Mouse (Mus musculus): Measurements from ENCODE around the gene Gpr50. TPM values are rescaled to one million over a fixed set of nuclear protein-coding genes. Genes with fewer than 3 reads are reported as not detected.

The Gpr50 gene
- total and polyA plus RNA-seq, 3 experiments = not detected

DNA sequence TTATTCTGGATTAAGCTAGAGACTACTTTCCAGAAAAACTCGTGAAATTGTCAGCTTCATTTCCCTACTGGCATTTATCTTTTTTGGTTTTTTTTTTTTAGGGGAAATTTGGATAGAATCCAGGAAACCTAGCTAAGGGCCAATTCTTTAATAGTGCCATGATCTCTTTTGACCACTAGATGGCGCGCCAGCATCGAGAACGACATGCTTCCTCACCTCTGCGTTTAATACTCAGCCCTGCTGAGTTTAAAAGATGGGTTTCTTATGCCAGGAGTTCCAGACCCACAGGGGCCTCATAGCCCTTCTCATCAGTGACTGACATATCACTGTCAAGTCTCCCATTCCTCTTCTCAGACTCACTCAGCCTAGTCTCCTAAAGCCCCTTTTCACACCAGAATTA lies 15.5 kb upstream of the Gpr50 start:
- no peaks in the 10 kb centered on the region for H3K79me2 ChIP-seq (ENCODE audit: control insufficient read depth, insufficient read depth, low read length, poor library complexity)
- no peaks in the 10 kb centered on the region for H3K4me1 ChIP-seq (ENCODE audit: control insufficient read depth in 1 of 2, insufficient read depth in 2 of 2, low read length in 2 of 2)
- no peaks in the 10 kb centered on the region for H3K9me3 ChIP-seq (replicated peaks; ENCODE audit: insufficient read depth, low read length)
- no peaks in the 10 kb centered on the region; a peak in 1 of 4 replicates for H3K27me3 ChIP-seq (ENCODE audit: control insufficient read depth in 1 of 2, insufficient read depth in 2 of 2, low read length in 2 of 2)
- H3K9ac ChIP-seq (ENCODE audit: control insufficient read depth, low read depth, low read length, poor library complexity, severe bottlenecking) = no peak overlapping the region
- H3K27ac ChIP-seq (ENCODE audit: control insufficient read depth, low read depth, low read length) = no peak overlapping the region
- TF ChIP-seq RAD21 (IDR thresholded peaks at IDR 0.05; ENCODE audit: low read depth, low read length) = peak; percentile 82
- TF ChIP-seq ZMIZ1 (IDR thresholded peaks at IDR 0.05; ENCODE audit: low read depth, low read length) = no peak
- peak; percentile 56 for TF ChIP-seq ZC3H11A (IDR thresholded peaks at IDR 0.05; ENCODE audit: low read depth, low read length)
- TF ChIP-seq ZNF384 (IDR thresholded peaks at IDR 0.05; ENCODE audit: low read depth, low read length) = peak; percentile 75
- no peak for TF ChIP-seq KAT2A (conservative IDR thresholded peaks at IDR 0.05; ENCODE audit: low read depth, low read length)
- peak; percentile 46 to 74 (median 70) for TF ChIP-seq CTCF (IDR thresholded peaks at IDR 0.05 in 2 of 3, conservative IDR thresholded peaks at IDR 0.05 in 1 of 3; ENCODE audit: control insufficient read depth in 1 of 3, insufficient read depth in 1 of 3, low read depth in 2 of 3, low read length in 3 of 3, poor library complexity in 1 of 3, severe bottlenecking in 1 of 3)
- TF ChIP-seq POLR2AphosphoS5 (IDR thresholded peaks at IDR 0.05; ENCODE audit: borderline replicate concordance, low read depth, low read length) = no peak
- no peak for TF ChIP-seq USF1 (IDR thresholded peaks at IDR 0.05; ENCODE audit: low read depth, low read length)
- TF ChIP-seq USF2 (IDR thresholded peaks at IDR 0.05; ENCODE audit: borderline replicate concordance in 1 of 2, insufficient read depth in 1 of 2, low read depth in 1 of 2, low read length in 2 of 2) = no peak
- TF ChIP-seq ETS1 (IDR thresholded peaks at IDR 0.05; ENCODE audit: low read depth, low read length) = no peak
- no peak for TF ChIP-seq MYC (IDR thresholded peaks at IDR 0.05; ENCODE audit: low read depth, low read length)
- TF ChIP-seq ELF1 (IDR thresholded peaks at IDR 0.05; ENCODE audit: low read depth, low read length) = no peak
- TF ChIP-seq NELFE (IDR thresholded peaks at IDR 0.05; ENCODE audit: low read depth, low read length) = no peak
- TF ChIP-seq SMC3 (IDR thresholded peaks at IDR 0.05; ENCODE audit: low read depth, low read length) = peak; percentile 70
- H3K4me3 ChIP-seq (ENCODE audit: control insufficient read depth in 1 of 2, insufficient read depth in 1 of 2, low read depth in 2 of 2, low read length in 2 of 2) = no peak overlapping the region
- DNase-seq (ENCODE audit: low read depth, low spot score) = peak; percentile 56
- H3K36me3 ChIP-seq (ENCODE audit: control insufficient read depth in 1 of 2, insufficient read depth in 2 of 2, low read length in 2 of 2) = no peaks in the 10 kb centered on the region

DNA sequence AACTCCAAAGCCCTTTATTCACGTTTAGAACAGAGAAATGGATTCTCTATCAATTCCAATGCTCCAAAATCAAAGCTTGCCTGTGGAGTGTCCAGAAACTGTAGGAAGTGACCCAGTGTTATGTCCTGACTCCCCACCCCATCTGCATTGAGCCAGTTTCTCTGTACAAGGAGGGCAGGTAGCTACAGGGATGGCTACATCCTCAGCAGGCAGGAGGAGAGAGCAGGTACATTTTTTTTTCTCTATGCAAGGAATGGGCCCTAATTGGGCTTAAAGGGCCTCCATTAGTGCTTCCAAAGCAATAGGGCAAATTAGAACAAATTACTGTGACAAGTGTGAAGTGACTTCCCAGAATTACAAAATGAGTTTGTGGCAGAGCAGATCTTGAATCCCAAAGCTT lies 15.0 kb upstream of the Gpr50 start:
- no peaks in the 10 kb centered on the region for H3K4me1 ChIP-seq (ENCODE audit: control insufficient read depth in 1 of 2, insufficient read depth in 2 of 2, low read length in 2 of 2)
- no peaks in the 10 kb centered on the region for H3K79me2 ChIP-seq (ENCODE audit: control insufficient read depth, insufficient read depth, low read length, poor library complexity)
- DNase-seq (ENCODE audit: low read depth, low spot score) = no peak
- H3K4me3 ChIP-seq (ENCODE audit: control insufficient read depth in 1 of 2, insufficient read depth in 1 of 2, low read depth in 2 of 2, low read length in 2 of 2) = no peak overlapping the region
- no peaks in the 10 kb centered on the region; a peak in 1 of 4 replicates for H3K27me3 ChIP-seq (ENCODE audit: control insufficient read depth in 1 of 2, insufficient read depth in 2 of 2, low read length in 2 of 2)
- H3K9ac ChIP-seq (ENCODE audit: control insufficient read depth, low read depth, low read length, poor library complexity, severe bottlenecking) = no peak overlapping the region
- no peaks in the 10 kb centered on the region for H3K36me3 ChIP-seq (ENCODE audit: control insufficient read depth in 1 of 2, insufficient read depth in 2 of 2, low read length in 2 of 2)
- H3K27ac ChIP-seq (ENCODE audit: control insufficient read depth, low read depth, low read length) = no peak overlapping the region
- no peaks in the 10 kb centered on the region for H3K9me3 ChIP-seq (replicated peaks; ENCODE audit: insufficient read depth, low read length)
- no peak for TF ChIP-seq E2F4 (IDR thresholded peaks at IDR 0.05; ENCODE audit: borderline replicate concordance, low read depth, low read length)
- no peak for TF ChIP-seq MYC (IDR thresholded peaks at IDR 0.05; ENCODE audit: low read depth, low read length)

All from MEL (cell line).